Mouse (Mus musculus) megakaryocyte-erythroid progenitor cell, adult 5 weeks (primary cell): Measurements from ENCODE around the gene Hunk. TPM values are rescaled to one million over a fixed set of nuclear protein-coding genes. Genes with fewer than 3 reads are reported as not detected.

Source experiments
- polyA plus RNA-seq: library from polyadenylated mRNA; stranded (reverse); fragments of >175 nt; gene quantifications from 2 replicates; pipeline ENCODE4 v1.2.3, GENCODE M21; 2012

Gene Hunk
- polyA plus RNA-seq, result not detected in 2 replicates

DNA sequence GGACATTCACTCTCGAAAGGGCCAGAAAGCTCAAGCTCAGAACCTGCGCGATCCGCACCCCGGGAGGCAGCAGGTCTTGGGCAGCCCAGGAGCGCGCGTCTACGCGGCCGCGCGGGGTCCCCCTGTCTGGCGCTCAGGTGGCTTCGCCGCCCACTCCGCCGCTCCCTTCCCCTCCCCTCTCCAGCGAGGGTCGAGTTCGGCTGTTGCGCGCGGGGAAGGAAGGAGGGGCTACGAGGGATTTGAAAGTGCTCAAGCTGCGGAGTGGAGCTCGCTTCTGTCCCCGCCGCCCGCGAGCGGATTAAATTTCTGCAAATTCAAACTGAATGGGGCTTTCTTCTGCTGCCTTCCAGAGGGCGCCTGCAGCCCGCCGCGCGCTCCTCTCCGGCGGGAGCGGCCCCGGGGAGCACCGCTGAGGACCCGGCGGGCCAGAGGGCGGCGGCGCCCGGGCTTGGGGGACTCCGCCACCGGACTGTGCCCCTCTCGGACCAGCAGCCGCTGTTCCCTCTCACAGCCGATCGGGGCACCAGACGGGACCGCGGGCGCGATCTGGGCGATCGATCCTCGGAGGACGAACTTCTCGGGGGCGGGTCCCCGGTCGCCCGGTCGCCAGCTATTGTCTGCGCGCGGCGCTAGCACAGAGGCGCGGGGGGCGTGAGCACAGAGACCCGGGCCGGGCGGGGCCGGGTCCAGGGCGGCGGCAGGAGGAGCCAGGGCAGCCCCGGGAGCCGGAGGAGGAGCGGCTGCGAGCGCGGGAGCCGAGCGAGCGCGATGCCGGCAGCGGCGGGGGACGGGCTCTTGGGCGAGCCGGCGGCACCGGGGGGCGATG lies at the start of gene Hunk:
Hunk (plus strand) TSS at position 326 of the 826 bp plus-strand sequence.

Other genes with a start within 250 kb of the Hunk start
- 38.6 and 51.0 TPM in 2 replicates for gene Tiam1, start 242.2 kb upstream of the Hunk start, polyA plus RNA-seq
- gene Sod1, start 165.3 kb upstream of the Hunk start, polyA plus RNA-seq, result 603 and 614 TPM in 2 replicates
- gene Scaf4, start 101.5 kb upstream of the Hunk start, polyA plus RNA-seq, result 204 and 262 TPM in 2 replicates